ENCODE assay signal across 10 mouse cellular contexts in the genomic region with DNA sequence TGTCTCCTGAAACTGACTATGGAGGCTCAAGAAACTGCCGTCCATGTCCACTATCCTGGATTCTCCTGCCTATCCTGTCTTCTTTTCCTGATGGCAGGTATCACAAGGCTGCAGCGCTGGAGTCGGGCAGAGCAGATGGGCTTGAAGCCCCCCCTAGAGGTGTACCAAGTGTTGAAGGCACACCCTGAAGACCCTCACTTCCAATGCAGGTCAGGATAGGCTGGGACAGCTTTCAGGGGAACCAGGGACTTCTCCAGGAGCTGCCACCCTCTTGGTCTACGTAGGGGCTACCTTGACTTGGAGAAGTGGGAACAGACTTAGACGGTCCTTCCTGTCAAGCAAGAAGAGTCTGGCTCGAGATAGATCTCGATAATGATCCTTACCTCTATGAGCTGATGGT. TPM values are rescaled to one million over a fixed set of nuclear protein-coding genes. Genes with fewer than 3 reads are reported as not detected.
DNase-seq lines count a peak whose midpoint lies in the region; ATAC-seq lines count a peak whose summit lies in the region.
"Had no signal": no experiment of that assay in that cellular context is flagged by ENCODE, and none has a peak within 500 bp of the region (broad histone marks: within the 10 kb centered on the region; RNA-seq: fewer than 3 reads in every experiment).

No protein-coding gene starts in this region.

- H3K27me3 ChIP-seq in kidney, embryonic 16.5 days (ENCODE audit: insufficient read depth, low read length), result no peaks in the 10 kb centered on the region
- H3K27me3 ChIP-seq in embryonic facial prominence, embryonic 13.5 days, result peaks cover 10% of the 10 kb centered on the region
- H3K27me3 ChIP-seq in intestine, embryonic 16.5 days (replicated peaks; ENCODE audit: control insufficient read depth, insufficient read depth, low read length), result no peaks in the 10 kb centered on the region
- H3K27me3 ChIP-seq in neural tube, embryonic 13.5 days, result peaks cover 26% of the 10 kb centered on the region
- H3K27me3 ChIP-seq: Patski had no signal

- peaks cover 34% of the 10 kb centered on the region for H3K4me1 ChIP-seq in kidney, embryonic 16.5 days (ENCODE audit: insufficient read depth, low read length)
- H3K4me1 ChIP-seq in embryonic facial prominence, embryonic 13.5 days, result peaks cover 25% of the 10 kb centered on the region
- peaks cover 29% of the 10 kb centered on the region for H3K4me1 ChIP-seq in intestine, embryonic 16.5 days (ENCODE audit: control insufficient read depth, insufficient read depth, low read length)
- peaks cover 13% of the 10 kb centered on the region for H3K4me1 ChIP-seq in neural tube, embryonic 13.5 days (replicated peaks)

- no peaks in the 10 kb centered on the region for H3K36me3 ChIP-seq in kidney, embryonic 16.5 days (ENCODE audit: insufficient read depth, low read length)
- no peaks in the 10 kb centered on the region for H3K36me3 ChIP-seq in embryonic facial prominence, embryonic 13.5 days
- H3K36me3 ChIP-seq in intestine, embryonic 16.5 days (ENCODE audit: control insufficient read depth, insufficient read depth, low read length), result no peaks in the 10 kb centered on the region
- H3K36me3 ChIP-seq in neural tube, embryonic 13.5 days, result no peaks in the 10 kb centered on the region

- peak overlapping the region; percentile 75 for H3K9ac ChIP-seq in kidney, embryonic 16.5 days (replicated peaks; ENCODE audit: low read length)
- H3K9ac ChIP-seq in embryonic facial prominence, embryonic 13.5 days, result peak overlapping the region; percentile 72
- peak overlapping the region; percentile 72; the same call in 1 of the 2 replicates for H3K9ac ChIP-seq in intestine, embryonic 16.5 days (ENCODE audit: low read depth, low read length)
- H3K9ac ChIP-seq in neural tube, embryonic 13.5 days, result peak overlapping the region; percentile 82

- ATAC-seq in kidney, embryonic 16.5 days (ENCODE audit: low FRiP score, low TSS enrichment), result no peak
- ATAC-seq in embryonic facial prominence, embryonic 13.5 days (ENCODE audit: insufficient number of reproducible peaks, insufficient read depth, low FRiP score, low TSS enrichment, low read depth), result no peak
- ATAC-seq in intestine, embryonic 16.5 days, result no peak
- no peak for ATAC-seq in neural tube, embryonic 13.5 days (ENCODE audit: low read depth)

- WGBS in kidney, embryonic 16.5 days, result 83% methylated on average over 7 of the region's 7 CpGs
- WGBS in embryonic facial prominence, embryonic 13.5 days, result 85% methylated on average over 7 of the region's 7 CpGs
- 81% methylated on average over 7 of the region's 7 CpGs for WGBS in intestine, embryonic 16.5 days
- 83% methylated on average over 7 of the region's 7 CpGs for WGBS in neural tube, embryonic 13.5 days

- no peaks in the 10 kb centered on the region for H3K9me3 ChIP-seq in kidney, embryonic 16.5 days (ENCODE audit: low read length)
- no peaks in the 10 kb centered on the region for H3K9me3 ChIP-seq in embryonic facial prominence, embryonic 13.5 days
- H3K9me3 ChIP-seq in intestine, embryonic 16.5 days (ENCODE audit: control insufficient read depth, low read length), result 0 out of 2 replicates have a peak, but pooled peaks cover 2% of the 10 kb centered on the region
- no peaks in the 10 kb centered on the region for H3K9me3 ChIP-seq in neural tube, embryonic 13.5 days

- no peak for DNase-seq in kidney, postnatal 25 days
- no peak for DNase-seq in right cerebral cortex, postnatal 14 days
- no peak for DNase-seq in left cerebral cortex, adult 11 months (ENCODE audit: low spot score)
- no peak for DNase-seq in cerebellum, adult 9-10 months

- H3K4me2 ChIP-seq in kidney, embryonic 16.5 days (replicated peaks; ENCODE audit: low read depth, low read length), result peak overlapping the region; percentile 85
- peak overlapping the region; percentile 80 for H3K4me2 ChIP-seq in embryonic facial prominence, embryonic 13.5 days
- peak overlapping the region; percentile 80 for H3K4me2 ChIP-seq in intestine, embryonic 16.5 days (ENCODE audit: low read depth, low read length)
- H3K4me2 ChIP-seq in neural tube, embryonic 13.5 days, result peak overlapping the region; percentile 78

- peak overlapping the region; percentile 92; the same call in 1 of the 2 replicates for H3K27ac ChIP-seq in kidney, embryonic 16.5 days (ENCODE audit: low read length)
- no peak overlapping the region for H3K27ac ChIP-seq in embryonic facial prominence, embryonic 13.5 days
- H3K27ac ChIP-seq in intestine, embryonic 16.5 days (ENCODE audit: low read length), result peak overlapping the region; percentile 84; the same call in 1 of the 2 replicates
- H3K27ac ChIP-seq in neural tube, embryonic 13.5 days (replicated peaks), result no peak overlapping the region

- H3K4me3 ChIP-seq in kidney, embryonic 16.5 days (ENCODE audit: low read length), result peak overlapping the region; percentile 54
- H3K4me3 ChIP-seq in embryonic facial prominence, embryonic 13.5 days, result peak overlapping the region; percentile 58; the same call in 1 of the 2 replicates
- H3K4me3 ChIP-seq in intestine, embryonic 16.5 days (ENCODE audit: low read length), result peak overlapping the region; percentile 62; the same call in 1 of the 2 replicates
- H3K4me3 ChIP-seq in neural tube, embryonic 13.5 days, result peak overlapping the region; percentile 55; the same call in 1 of the 2 replicates

RNA-seq across cellular contexts. Expression of a gene that starts 1.0 kb away (rescaled TPM):
- polyA plus RNA-seq in kidney, embryonic 16.5 days (2015; fragmentation: Nextera tagmentation; extraction: Ambion mirVana), result 34.2 and 36.3 TPM in 2 replicates
- 21.2 and 24.9 TPM in 2 replicates for polyA plus RNA-seq in embryonic facial prominence, embryonic 13.5 days (2015; fragmentation: Nextera tagmentation; extraction: Ambion mirVana)
- 46.7 and 52.9 TPM in 2 replicates for polyA plus RNA-seq in intestine, embryonic 16.5 days (2015; fragmentation: Nextera tagmentation; extraction: Ambion mirVana)
- 21.0 and 22.1 TPM in 2 replicates for polyA plus RNA-seq in neural tube, embryonic 13.5 days (2015; fragmentation: Nextera tagmentation; extraction: Ambion mirVana)

RNA-seq across cellular contexts. Expression of a gene that starts 18.5 kb away (rescaled TPM):
- not detected in 2 replicates for polyA plus RNA-seq in kidney, embryonic 16.5 days (2015; fragmentation: Nextera tagmentation; extraction: Ambion mirVana)
- polyA plus RNA-seq in embryonic facial prominence, embryonic 13.5 days (2015; fragmentation: Nextera tagmentation; extraction: Ambion mirVana), result not detected in 2 replicates
- not detected in 2 replicates for polyA plus RNA-seq in intestine, embryonic 16.5 days (2015; fragmentation: Nextera tagmentation; extraction: Ambion mirVana)
- not detected in 2 replicates for polyA plus RNA-seq in neural tube, embryonic 13.5 days (2015; fragmentation: Nextera tagmentation; extraction: Ambion mirVana)
- polyA plus RNA-seq: urinary bladder, adult 2 months had no signal

RNA-seq across cellular contexts. Expression of a gene that starts 18.6 kb away (rescaled TPM):
- polyA plus RNA-seq in kidney, embryonic 16.5 days (2015; fragmentation: Nextera tagmentation; extraction: Ambion mirVana), result 6.8 and 7.5 TPM in 2 replicates
- polyA plus RNA-seq in embryonic facial prominence, embryonic 13.5 days (2015; fragmentation: Nextera tagmentation; extraction: Ambion mirVana), result 11.1 and 11.5 TPM in 2 replicates
- polyA plus RNA-seq in intestine, embryonic 16.5 days (2015; fragmentation: Nextera tagmentation; extraction: Ambion mirVana), result 5.9 TPM in 2 replicates
- polyA plus RNA-seq in neural tube, embryonic 13.5 days (2015; fragmentation: Nextera tagmentation; extraction: Ambion mirVana), result 0.67 and 0.79 TPM in 2 replicates

RNA-seq across cellular contexts. Expression of a gene that starts 31.2 kb away (rescaled TPM):
- polyA plus RNA-seq in kidney, embryonic 16.5 days (2015; fragmentation: Nextera tagmentation; extraction: Ambion mirVana), result 39.4 and 39.9 TPM in 2 replicates
- 34.1 and 37.3 TPM in 2 replicates for polyA plus RNA-seq in embryonic facial prominence, embryonic 13.5 days (2015; fragmentation: Nextera tagmentation; extraction: Ambion mirVana)
- polyA plus RNA-seq in intestine, embryonic 16.5 days (2015; fragmentation: Nextera tagmentation; extraction: Ambion mirVana), result 31.7 and 34.2 TPM in 2 replicates
- polyA plus RNA-seq in neural tube, embryonic 13.5 days (2015; fragmentation: Nextera tagmentation; extraction: Ambion mirVana), result 23.5 and 24.9 TPM in 2 replicates

RNA-seq across cellular contexts. Expression of a gene that starts 36.3 kb away (rescaled TPM):
- polyA plus RNA-seq in kidney, embryonic 16.5 days (2015; fragmentation: Nextera tagmentation; extraction: Ambion mirVana), result 22.9 and 24.3 TPM in 2 replicates
- polyA plus RNA-seq in embryonic facial prominence, embryonic 13.5 days (2015; fragmentation: Nextera tagmentation; extraction: Ambion mirVana), result 17.4 and 20.3 TPM in 2 replicates
- polyA plus RNA-seq in intestine, embryonic 16.5 days (2015; fragmentation: Nextera tagmentation; extraction: Ambion mirVana), result 31.8 and 33.6 TPM in 2 replicates
- polyA plus RNA-seq in neural tube, embryonic 13.5 days (2015; fragmentation: Nextera tagmentation; extraction: Ambion mirVana), result 7.2 and 8.2 TPM in 2 replicates

Comparison
In these comparisons a context has a peak if more than half of its experiments do, and no peak if none do; other contexts are left out.
1. H3K27ac ChIP-seq: peak in kidney, embryonic 16.5 days (single experiment) and intestine, embryonic 16.5 days (single experiment); none in embryonic facial prominence, embryonic 13.5 days (single experiment) and neural tube, embryonic 13.5 days (single experiment).
2. Peak in every context shown above with its lines, with median percentiles within 50 percentile points of each other: H3K4me2 ChIP-seq, H3K4me3 ChIP-seq and H3K9ac ChIP-seq.